In genomic region chr19:4425610-4426366, GRCm38 (mm10) we compare ENCODE assay signal across 8 mouse cellular contexts. TPM values are rescaled to one million over a fixed set of nuclear protein-coding genes. Genes with fewer than 3 reads are reported as not detected.
DNase-seq lines count a peak whose midpoint lies in the region.

No protein-coding gene starts in this region.

- DNase-seq in heart, adult 11 months = peak; percentile 88
- DNase-seq in heart, postnatal 25 days (ENCODE audit: low spot score) = no peak
- peak; percentile 16 for DNase-seq in urinary bladder, adult 2 months (ENCODE audit: low spot score)
- DNase-seq in urinary bladder, postnatal 36 days (ENCODE audit: low spot score in 2 of 2) = no peak
- DNase-seq in embryo, embryonic 10.5 days (ENCODE audit: low spot score) = peak; percentile 69
- DNase-seq in lung, postnatal 10 days = peak; percentile 63
- DNase-seq in right cerebral cortex, adult 18-20 months = no peak
- DNase-seq in left cerebral cortex, postnatal 25 days (ENCODE audit: low spot score in 2 of 2) = no peak

- intact Hi-C loops in heart, postnatal 25 days (cut with DNase I) = no loop called here
- intact Hi-C loops in left cerebral cortex, postnatal 25 days (cut with DNase I) = no loop called here

RNA-seq across cellular contexts. Expression of gene Rhod, which starts 13.4 kb away (rescaled TPM):
- total RNA-seq in heart, postnatal 25 days (2021) = 1 to 10 TPM; 4.6 to 6.4 TPM
- 15.0 and 18.7 TPM in 2 replicates for polyA plus RNA-seq in urinary bladder, adult 2 months (2012; rRNA removed)
- total RNA-seq in left cerebral cortex, postnatal 25 days (2021) = under 1 TPM; 0.57 to 0.64 TPM

RNA-seq across cellular contexts. Expression of gene Kdm2a, which starts 27.7 kb away (rescaled TPM):
- 10 to 100 TPM; 35.3 to 44.0 TPM for total RNA-seq in heart, postnatal 25 days (2021)
- 63.5 and 67.8 TPM in 2 replicates for polyA plus RNA-seq in urinary bladder, adult 2 months (2012; rRNA removed)
- total RNA-seq in left cerebral cortex, postnatal 25 days (2021) = 10 to 100 TPM; 71.5 to 75.1 TPM

RNA-seq across cellular contexts. Expression of gene Syt12, which starts 51.5 kb away (rescaled TPM):
- 1 to 10 TPM; 5.0 to 6.7 TPM for total RNA-seq in heart, postnatal 25 days (2021)
- 0.27 and 0.70 TPM in 2 replicates for polyA plus RNA-seq in urinary bladder, adult 2 months (2012; rRNA removed)
- total RNA-seq in left cerebral cortex, postnatal 25 days (2021) = 10 to 100 TPM; 38.2 to 43.4 TPM

Comparison
In these comparisons a context has a peak if more than half of its experiments do, and no peak if none do; other contexts are left out.
1. DNase-seq: peak in heart, adult 11 months (single experiment), urinary bladder, adult 2 months (single experiment), embryo, embryonic 10.5 days (single experiment) and lung, postnatal 10 days (single experiment); none in heart, postnatal 25 days (single experiment), urinary bladder, postnatal 36 days (0 of 2), right cerebral cortex, adult 18-20 months (single experiment) and left cerebral cortex, postnatal 25 days (0 of 2).
2. RNA of gene Syt12, which starts 51.5 kb away (total RNA-seq): 38.2 to 43.4 TPM in left cerebral cortex, postnatal 25 days; 5.0 to 6.7 TPM in heart, postnatal 25 days; every median in the first group is over 4 times any median in the second.